8 mouse cellular contexts compared by ENCODE assay signal in genomic region chr3:20154531-20155367, GRCm38 (mm10). TPM values are rescaled to one million over a fixed set of nuclear protein-coding genes. Genes with fewer than 3 reads are reported as not detected.
A peak's percentile ranks its signal among the peaks of the same experiment; 100 is the strongest.
DNase-seq lines count a peak whose midpoint lies in the region; ATAC-seq and TF ChIP-seq lines count a peak whose summit lies in the region.

Gyg (minus strand) TSS chr3:20155317.

- H3K9me3 ChIP-seq in hindbrain, embryonic 11.5 days (ENCODE audit: control insufficient read depth, low read length), result no peaks in the 10 kb centered on the region

- in situ Hi-C loops in Patski (cut with MboI; ENCODE audit: low pct_unique_long_range_greater_than_20kb), result no loop called here

- no peaks in the 10 kb centered on the region for H3K27me3 ChIP-seq in Patski
- no peaks in the 10 kb centered on the region for H3K27me3 ChIP-seq in hindbrain, embryonic 11.5 days (ENCODE audit: control insufficient read depth, insufficient read depth, low read length)

- H3K4me3 ChIP-seq in hindbrain, embryonic 11.5 days (ENCODE audit: low read depth, low read length), result peak within 1 kb of the TSS; percentile 63

- H3K27ac ChIP-seq in hindbrain, embryonic 11.5 days (ENCODE audit: low read depth, low read length), result no peak within 1 kb of the TSS

- CTCF ChIA-PET in Patski (lab: Charles Lee), result interaction anchor here (0.7 to 2.0 kb wide), 3 partner anchors 9 to 27 kb away, joined by 3 to 4 read pairs (median 4); no protein-coding TSS in a partner anchor

- peak; percentile 89 for ATAC-seq in Patski
- peak; percentile 94 for ATAC-seq in hindbrain, embryonic 11.5 days (ENCODE audit: low FRiP score)

- WGBS in hindbrain, embryonic 11.5 days, result under 1% methylated on average over 71 of the region's 73 CpGs

- TF ChIP-seq CTCF in Patski (IDR thresholded peaks at IDR 0.05), result no peak

- peak within 1 kb of the TSS; percentile 64 for H3K9ac ChIP-seq in hindbrain, embryonic 11.5 days (ENCODE audit: low read depth, low read length)

- DNase-seq in Patski (ENCODE audit: low read depth, low spot score), result no peak
- peak; percentile 41 for DNase-seq in cerebellum, adult 9-11 months
- DNase-seq in frontal cortex, postnatal 10 days (ENCODE audit: low spot score in 2 of 2), result peak; percentile 16 to 50
- peak; percentile 66 for DNase-seq in hindbrain, embryonic 11.5 days (ENCODE audit: low spot score)
- peak; percentile 33 to 55 for DNase-seq in layer of hippocampus, postnatal 14 days (ENCODE audit: low spot score in 2 of 2)
- peak; percentile 58 for DNase-seq in lung, postnatal 25 days (ENCODE audit: low spot score)
- DNase-seq in retina, embryonic 14.5 days (ENCODE audit: low spot score), result peak; percentile 68
- peak; percentile 80 for DNase-seq in thymus, postnatal 25 days

- no peaks in the 10 kb centered on the region for H3K36me3 ChIP-seq in hindbrain, embryonic 11.5 days (ENCODE audit: control insufficient read depth, insufficient read depth, low read length)

- no peaks in the 10 kb centered on the region for H3K4me1 ChIP-seq in hindbrain, embryonic 11.5 days (replicated peaks; ENCODE audit: control insufficient read depth, insufficient read depth, low read length)

- POLR2A ChIA-PET in Patski (lab: Charles Lee), result interaction anchor here (1.2 to 1.7 kb wide), 2 partner anchors 16 to 152 kb away, joined by 3 to 7 read pairs; no protein-coding TSS in a partner anchor

- H3K4me2 ChIP-seq in hindbrain, embryonic 11.5 days (replicated peaks; ENCODE audit: low read depth, low read length), result peak within 1 kb of the TSS; percentile 86

RNA-seq across cellular contexts. Expression of gene Gyg, which starts in this region (rescaled TPM):
- 87.3 TPM for polyA plus RNA-seq in Patski (2021)
- polyA plus RNA-seq in hindbrain, embryonic 11.5 days (2014; fragmentation: Nextera tagmentation; extraction: Ambion mirVana), result 29.5 and 32.5 TPM in 2 replicates
- 10 to 100 TPM; 48.2 to 53.2 TPM for total RNA-seq in layer of hippocampus, postnatal 14 days (2021)
